ENCODE assay signal across 8 mouse cellular contexts in the genomic region with DNA sequence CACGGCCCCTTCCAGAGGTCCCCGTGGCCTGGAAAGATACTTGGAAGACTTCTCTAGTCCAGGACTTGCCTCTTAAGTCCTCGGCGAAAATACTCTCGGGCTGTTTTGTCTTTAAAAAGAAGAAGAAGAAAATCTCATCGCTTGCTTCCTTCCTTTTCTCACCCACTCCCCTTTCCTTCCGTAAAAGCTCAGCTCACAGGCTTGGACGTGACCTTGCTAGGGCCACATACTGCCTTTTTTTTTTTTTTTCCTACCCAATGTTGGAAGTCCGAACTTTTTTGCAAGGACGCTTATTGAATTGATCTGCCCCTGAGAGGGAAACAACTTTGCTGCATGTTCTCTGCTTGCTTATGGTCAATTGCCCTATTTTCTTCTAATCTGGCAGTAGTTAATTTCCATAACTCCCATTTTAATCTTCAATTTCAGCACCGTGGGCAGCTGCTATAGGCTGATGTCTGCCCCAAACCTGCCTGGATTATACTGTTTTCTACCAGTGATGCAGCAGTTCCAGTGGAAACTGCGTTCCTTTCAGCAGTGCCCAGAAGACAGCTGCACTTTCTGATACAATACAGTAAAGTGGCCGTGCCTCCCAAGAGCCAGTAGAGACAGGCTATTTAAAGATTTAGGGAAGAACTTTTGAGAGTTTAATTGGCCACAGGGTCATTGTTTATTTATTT. TPM values are rescaled to one million over a fixed set of nuclear protein-coding genes. Genes with fewer than 3 reads are reported as not detected.
DNase-seq lines count a peak whose midpoint lies in the region; ATAC-seq lines count a peak whose summit lies in the region.

No protein-coding gene starts in this region.

- no peaks in the 10 kb centered on the region for H3K9me3 ChIP-seq in embryonic facial prominence, embryonic 13.5 days
- no peaks in the 10 kb centered on the region for H3K9me3 ChIP-seq in intestine, embryonic 15.5 days
- H3K9me3 ChIP-seq in midbrain, embryonic 12.5 days = no peaks in the 10 kb centered on the region

- H3K4me3 ChIP-seq in embryonic facial prominence, embryonic 13.5 days = peak overlapping the region; percentile 84
- H3K4me3 ChIP-seq in intestine, embryonic 15.5 days (replicated peaks) = peak overlapping the region; percentile 82
- peak overlapping the region; percentile 78 for H3K4me3 ChIP-seq in midbrain, embryonic 12.5 days

- H3K27me3 ChIP-seq in embryonic facial prominence, embryonic 13.5 days = no peaks in the 10 kb centered on the region
- H3K27me3 ChIP-seq in intestine, embryonic 15.5 days (replicated peaks) = no peaks in the 10 kb centered on the region
- no peaks in the 10 kb centered on the region for H3K27me3 ChIP-seq in midbrain, embryonic 12.5 days

- H3K4me2 ChIP-seq in embryonic facial prominence, embryonic 13.5 days = peak overlapping the region; percentile 74
- peak overlapping the region; percentile 67 for H3K4me2 ChIP-seq in intestine, embryonic 15.5 days (replicated peaks)
- peak overlapping the region; percentile 74 for H3K4me2 ChIP-seq in midbrain, embryonic 12.5 days (replicated peaks)

- peak overlapping the region; percentile 95 for H3K27ac ChIP-seq in embryonic facial prominence, embryonic 13.5 days
- H3K27ac ChIP-seq in intestine, embryonic 15.5 days = peak overlapping the region; percentile 98
- peak overlapping the region; percentile 93 for H3K27ac ChIP-seq in midbrain, embryonic 12.5 days (replicated peaks)

- H3K9ac ChIP-seq in embryonic facial prominence, embryonic 13.5 days = peak overlapping the region; percentile 85
- peak overlapping the region; percentile 72 for H3K9ac ChIP-seq in intestine, embryonic 15.5 days
- peak overlapping the region; percentile 72 for H3K9ac ChIP-seq in midbrain, embryonic 12.5 days (replicated peaks)

- peak; percentile 8 for DNase-seq in adrenal gland, adult 2 months
- DNase-seq in adrenal gland, adult 8-10 months = no peak
- DNase-seq in B cell, adult 2 months = peak; percentile 8 to 17
- no peak for DNase-seq in urinary bladder, adult 2 months (ENCODE audit: low spot score)
- no peak for DNase-seq in thymus, postnatal 10 days (ENCODE audit: low spot score in 2 of 2)

- ATAC-seq in embryonic facial prominence, embryonic 13.5 days (ENCODE audit: insufficient number of reproducible peaks, insufficient read depth, low FRiP score, low TSS enrichment, low read depth) = no peak
- no peak for ATAC-seq in intestine, embryonic 15.5 days
- no peak for ATAC-seq in midbrain, embryonic 12.5 days (ENCODE audit: low FRiP score, low read depth)

- WGBS in embryonic facial prominence, embryonic 13.5 days = 2% methylated on average over 13 of the region's 13 CpGs
- WGBS in intestine, embryonic 15.5 days = under 1% methylated on average over 13 of the region's 13 CpGs
- 3% methylated on average over 13 of the region's 13 CpGs for WGBS in midbrain, embryonic 12.5 days

- peaks cover 12% of the 10 kb centered on the region for H3K4me1 ChIP-seq in embryonic facial prominence, embryonic 13.5 days
- H3K4me1 ChIP-seq in intestine, embryonic 15.5 days (replicated peaks) = peaks cover 3% of the 10 kb centered on the region; the same call in 1 of the 2 replicates
- peaks cover 14% of the 10 kb centered on the region for H3K4me1 ChIP-seq in midbrain, embryonic 12.5 days

- H3K36me3 ChIP-seq in embryonic facial prominence, embryonic 13.5 days = no peaks in the 10 kb centered on the region
- no peaks in the 10 kb centered on the region for H3K36me3 ChIP-seq in intestine, embryonic 15.5 days
- H3K36me3 ChIP-seq in midbrain, embryonic 12.5 days = no peaks in the 10 kb centered on the region

RNA-seq across cellular contexts. Expression of gene Rnf13, which starts 0.7 kb away (rescaled TPM):
- total RNA-seq in adrenal gland, adult 2 months (2021) = 100 to 1,000 TPM; 100 to 141 TPM
- polyA plus RNA-seq in adrenal gland, adult 2 months (2012; rRNA removed) = 24.7 and 42.7 TPM in 2 replicates
- 100 to 1,000 TPM; 103 to 123 (median 113) TPM for total RNA-seq in adrenal gland, adult 8-10 months (2022)
- polyA plus RNA-seq in embryonic facial prominence, embryonic 13.5 days (2015; fragmentation: Nextera tagmentation; extraction: Ambion mirVana) = 69.7 and 70.7 TPM in 2 replicates
- polyA plus RNA-seq in intestine, embryonic 15.5 days (2015; fragmentation: Nextera tagmentation; extraction: Ambion mirVana) = 77.0 and 82.8 TPM in 2 replicates
- 52.1 and 60.5 TPM in 2 replicates for polyA plus RNA-seq in midbrain, embryonic 12.5 days (2016; fragmentation: Nextera tagmentation; extraction: Ambion mirVana)
- 78.3 and 83.2 TPM in 2 replicates for polyA plus RNA-seq in urinary bladder, adult 2 months (2012; rRNA removed)

RNA-seq across cellular contexts. Expression of gene Ankub1, which starts 44.0 kb away (rescaled TPM):
- not detected for total RNA-seq in adrenal gland, adult 2 months (2021)
- not detected in 2 replicates for polyA plus RNA-seq in adrenal gland, adult 2 months (2012; rRNA removed)
- total RNA-seq in adrenal gland, adult 8-10 months (2022) = not detected
- polyA plus RNA-seq in embryonic facial prominence, embryonic 13.5 days (2015; fragmentation: Nextera tagmentation; extraction: Ambion mirVana) = 0.10 and 0.12 TPM in 2 replicates
- 0.06 and 0.10 TPM in 2 replicates for polyA plus RNA-seq in intestine, embryonic 15.5 days (2015; fragmentation: Nextera tagmentation; extraction: Ambion mirVana)
- polyA plus RNA-seq in midbrain, embryonic 12.5 days (2016; fragmentation: Nextera tagmentation; extraction: Ambion mirVana) = 0.14 TPM in 1 of 2 replicates, not detected in the other
- 0.03 TPM in 1 of 2 replicates, not detected in the other for polyA plus RNA-seq in urinary bladder, adult 2 months (2012; rRNA removed)

Comparison
In these comparisons a context has a peak if more than half of its experiments do, and no peak if none do; other contexts are left out.
1. DNase-seq: peak in adrenal gland, adult 2 months (single experiment) and B cell, adult 2 months (2 of 2); none in adrenal gland, adult 8-10 months (single experiment), urinary bladder, adult 2 months (single experiment) and thymus, postnatal 10 days (0 of 2).
2. Peak in every context shown above with its lines, with median percentiles within 50 percentile points of each other: H3K27ac ChIP-seq, H3K4me2 ChIP-seq, H3K4me3 ChIP-seq and H3K9ac ChIP-seq.